ENCODE assay signal across 1 mouse cellular context in genomic region chr16:20596687-20597441, GRCm38 (mm10).
TF ChIP-seq lines count a peak whose summit lies in the region.

No protein-coding gene starts in this region.

TF ChIP-seq in MEL, 35 proteins besides CTCF, POLR2A, EP300 and RAD21:
- no peak for TF ChIP-seq POLR2AphosphoS2 (IDR thresholded peaks at IDR 0.05; ENCODE audit: low read length)
- no peak for TF ChIP-seq MAFK (IDR thresholded peaks at IDR 0.05; ENCODE audit: borderline replicate concordance, low read depth, low read length)
- no peak for TF ChIP-seq E2F4 (IDR thresholded peaks at IDR 0.05; ENCODE audit: borderline replicate concordance, low read depth, low read length)
- TF ChIP-seq SIN3A (IDR thresholded peaks at IDR 0.05; ENCODE audit: low read length), result 0 out of 2 replicates have a peak, but pooled peaks have one; percentile 22
- no peak for TF ChIP-seq CHD2 (IDR thresholded peaks at IDR 0.05; ENCODE audit: low read length)
- TF ChIP-seq ZMIZ1 (IDR thresholded peaks at IDR 0.05; ENCODE audit: low read depth, low read length), result no peak
- TF ChIP-seq MAX (IDR thresholded peaks at IDR 0.05; ENCODE audit: low read length), result no peak
- TF ChIP-seq GATA1 (IDR thresholded peaks at IDR 0.05; ENCODE audit: low read depth, low read length), result no peak
- TF ChIP-seq MAZ (IDR thresholded peaks at IDR 0.05; ENCODE audit: low read depth, low read length), result no peak
- TF ChIP-seq TAL1 (IDR thresholded peaks at IDR 0.05; ENCODE audit: low read length), result no peak
- TF ChIP-seq MYC (IDR thresholded peaks at IDR 0.05; ENCODE audit: low read depth, low read length), result no peak
- TF ChIP-seq RCOR1 (IDR thresholded peaks at IDR 0.05; ENCODE audit: low read depth, low read length), result no peak
- no peak for TF ChIP-seq ETS1 (IDR thresholded peaks at IDR 0.05; ENCODE audit: low read depth, low read length)
- TF ChIP-seq POLR2AphosphoS5 (IDR thresholded peaks at IDR 0.05; ENCODE audit: borderline replicate concordance, low read depth, low read length), result no peak
- TF ChIP-seq TBP (IDR thresholded peaks at IDR 0.05; ENCODE audit: low read depth, low read length), result no peak
- peak; percentile 47; the same call in 1 of the 2 replicates for TF ChIP-seq ELF1 (IDR thresholded peaks at IDR 0.05; ENCODE audit: low read depth, low read length)
- TF ChIP-seq NELFE (IDR thresholded peaks at IDR 0.05; ENCODE audit: low read depth, low read length), result no peak
- TF ChIP-seq BHLHE40 (IDR thresholded peaks at IDR 0.05; ENCODE audit: borderline replicate concordance, low read depth, low read length), result no peak
- TF ChIP-seq JUND (IDR thresholded peaks at IDR 0.05; ENCODE audit: low read depth, low read length), result 0 out of 2 replicates have a peak, but pooled peaks have one; percentile 71
- no peak for TF ChIP-seq GABPA (IDR thresholded peaks at IDR 0.05; ENCODE audit: low read depth, low read length)
- no peak for TF ChIP-seq TCF12 (IDR thresholded peaks at IDR 0.05; ENCODE audit: low read depth, low read length)
- TF ChIP-seq KAT2A (conservative IDR thresholded peaks at IDR 0.05; ENCODE audit: low read depth, low read length), result no peak
- TF ChIP-seq MYB (IDR thresholded peaks at IDR 0.05; ENCODE audit: low read depth, low read length), result no peak
